Mouse (Mus musculus) small intestine, adult 2 months (tissue): Measurements from ENCODE around the gene Slc16a12.

ENCODE experiments used
- CTCF ChIP-seq: fragments of 200-500 bp; IDR thresholded peaks from 2 replicates; pipeline ENCODE4 v1.5.1; 2012; ENCODE audit warnings: low read depth, mild to moderate bottlenecking, control low read depth, inconsistent platforms, low read length, moderate library complexity, mixed read lengths; ENCODE audit not compliant: insufficient replicate concordance, insufficient read length; ENCODE audit errors: extremely low read depth
- POLR2A ChIP-seq: fragments of 200-500 bp; IDR thresholded peaks from 2 replicates; pipeline ENCODE4 v1.6.1; 2012; ENCODE audit warnings: low read depth, mild to moderate bottlenecking, control low read depth, inconsistent platforms, low read length, moderate library complexity

- TF ChIP-seq CTCF (no peak), POLR2A (no peak)
Observed at GRCm38 (mm10) chr19:34673476-34673875, 73.6 kb downstream of the Slc16a12 start.
